Mouse (Mus musculus) left cerebral cortex, postnatal 10 days (tissue): ENCODE measurements at regions not wholly inside any gene's neighbourhood (a gene's known extent, or its start where the extent isn't known, plus 50 kb on each side); places are given as distances from the start of the nearest gene placed in this dataset.
"Not testable (repeated sequence)": the region's sequence is repeated elsewhere in the genome, so short reads cannot be mapped to it uniquely, and the experiment has no call there.

Experiments used
- DNase-seq, 2 experiments: peaks; one replicate each; pipeline ENCODE4 v3.0.0; 2021 to 2022; ENCODE audit warnings: low spot score in 2 of 2, mixed read lengths in 1 of 2; ENCODE audit errors: extremely low spot score in 1 of 2
- intact Hi-C: fragments of 180-260 bp; cut with DNase I; formaldehyde crosslinking; loops from one replicate; pipeline ENCODE4 v1.15.1; 2025

GRCm38 (mm10) chr16:55758707-55759067 is 80.0 kb downstream of the Nfkbiz start:
- no peak for DNase-seq
- intact Hi-C loops = no loop called here

- no peak for DNase-seq
- intact Hi-C loops = no loop called here
Observed at GRCm38 (mm10) chr16:55757952-55758706, 80.6 kb downstream of the Nfkbiz start.

- intact Hi-C loops = not testable (repeated sequence)
Observed at GRCm38 (mm10) chr16:55757422-55757815, 81.3 kb downstream of the Nfkbiz start.

GRCm38 (mm10) chr16:55756764-55757421 is 81.8 kb downstream of the Nfkbiz start:
- intact Hi-C loops = no loop called here
- DNase-seq = no peak

More at GRCm38 (mm10) chr16:55757422-55757815, 81.3 kb downstream of the Nfkbiz start:
- DNase-seq = not testable (repeated sequence)

GRCm38 (mm10) chr16:55755309-55755832 is 83.3 kb downstream of the Nfkbiz start:
- intact Hi-C loops = no loop called here
- DNase-seq = no peak

- intact Hi-C loops = no loop called here
- no peak for DNase-seq
Observed at GRCm38 (mm10) chr16:55754092-55754763, 84.5 kb downstream of the Nfkbiz start.

GRCm38 (mm10) chr16:55753380-55753779 is 85.3 kb downstream of the Nfkbiz start:
- intact Hi-C loops = no loop called here
- no peak for DNase-seq

- no peak for DNase-seq
- intact Hi-C loops = no loop called here
Observed at GRCm38 (mm10) chr16:55747250-55747649, 91.4 kb downstream of the Nfkbiz start.

- no peak for DNase-seq
- intact Hi-C loops = no loop called here
Observed at GRCm38 (mm10) chr16:55746159-55746558, 92.5 kb downstream of the Nfkbiz start.

- intact Hi-C loops = no loop called here
- DNase-seq = no peak
Observed at GRCm38 (mm10) chr16:55745094-55745493, 93.6 kb downstream of the Nfkbiz start.

- intact Hi-C loops = no loop called here
Observed at GRCm38 (mm10) chr16:55741099-55741863, 97.4 kb downstream of the Nfkbiz start.

GRCm38 (mm10) chr16:55738741-55739140 is 100.0 kb downstream of the Nfkbiz start:
- DNase-seq = no peak
- intact Hi-C loops = no loop called here

More at GRCm38 (mm10) chr16:55741099-55741863, 97.4 kb downstream of the Nfkbiz start:
- no peak for DNase-seq

- no peak for DNase-seq
- intact Hi-C loops = no loop called here
Observed at GRCm38 (mm10) chr16:55735476-55735968, 103.2 kb downstream of the Nfkbiz start.

- intact Hi-C loops = no loop called here
- DNase-seq = no peak
Observed at GRCm38 (mm10) chr16:55734301-55734700, 104.4 kb downstream of the Nfkbiz start.

GRCm38 (mm10) chr16:55733751-55734150 is 104.9 kb downstream of the Nfkbiz start:
- intact Hi-C loops = no loop called here
- DNase-seq = no peak

- intact Hi-C loops = no loop called here
Observed at GRCm38 (mm10) chr16:55731003-55731402, 107.7 kb downstream of the Nfkbiz start.

GRCm38 (mm10) chr16:55726538-55726937 is 112.2 kb downstream of the Nfkbiz start:
- no peak for DNase-seq
- intact Hi-C loops = no loop called here

More at GRCm38 (mm10) chr16:55731003-55731402, 107.7 kb downstream of the Nfkbiz start:
- DNase-seq = no peak

- intact Hi-C loops = no loop called here
- no peak for DNase-seq
Observed at GRCm38 (mm10) chr16:55720430-55720829, 118.3 kb downstream of the Nfkbiz start.

- intact Hi-C loops = no loop called here
- no peak for DNase-seq
Observed at GRCm38 (mm10) chr16:55710017-55710416, 128.7 kb downstream of the Nfkbiz start.
